Mouse (Mus musculus): ENCODE data around the gene Reps1.

Reps1 gene

GRCm38 (mm10) chr10:18055696-18056390, at the start of gene Reps1:
Reps1 (plus strand) TSS chr10:18055861.
- no peak for DNase-seq

GRCm38 (mm10) chr10:18006756-18007155, 48.9 kb upstream of the Reps1 start:
- DNase-seq: peak in 1 of 2 experiments; percentile 13

DNA sequence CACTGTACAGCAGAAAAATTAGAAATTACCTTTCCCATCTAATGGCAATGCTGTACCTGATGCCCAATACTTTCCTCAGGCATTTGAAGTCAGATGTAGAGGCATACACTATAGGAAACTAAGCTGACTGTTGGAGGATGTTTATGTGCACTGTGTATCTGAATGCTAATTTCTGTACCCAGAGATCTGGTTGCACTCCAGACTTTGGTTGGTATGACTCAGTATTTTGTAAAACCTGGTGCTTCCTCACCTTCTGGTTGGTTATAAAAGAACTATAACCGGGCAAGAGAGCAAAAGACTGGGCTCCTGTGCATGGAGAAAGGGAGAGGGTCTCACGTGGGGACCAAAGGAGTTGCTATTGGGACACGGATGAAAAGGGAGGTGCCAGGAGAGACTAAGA, 48.4 kb upstream of the Reps1 start:
- no peak for DNase-seq

DNA sequence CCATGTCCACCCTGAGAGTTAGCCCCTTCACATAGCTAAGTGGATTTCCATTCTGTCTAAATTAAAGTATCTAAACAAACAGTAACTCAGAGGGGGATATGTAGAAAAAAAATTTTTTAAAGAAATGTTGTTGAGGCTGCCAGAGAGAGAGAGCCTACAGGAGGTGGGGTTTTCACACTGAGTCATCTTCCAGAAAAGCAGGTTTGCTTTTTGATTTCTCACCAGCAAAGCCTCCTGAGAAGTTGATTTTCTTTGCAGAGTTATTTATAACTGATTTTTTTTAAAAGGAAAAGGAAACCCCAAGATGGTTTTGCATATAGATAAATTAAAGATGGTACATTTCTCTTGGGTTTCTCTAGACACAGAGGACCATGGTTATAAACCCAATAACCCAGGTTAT, 47.5 kb upstream of the Reps1 start:
- no peak for DNase-seq

DNA sequence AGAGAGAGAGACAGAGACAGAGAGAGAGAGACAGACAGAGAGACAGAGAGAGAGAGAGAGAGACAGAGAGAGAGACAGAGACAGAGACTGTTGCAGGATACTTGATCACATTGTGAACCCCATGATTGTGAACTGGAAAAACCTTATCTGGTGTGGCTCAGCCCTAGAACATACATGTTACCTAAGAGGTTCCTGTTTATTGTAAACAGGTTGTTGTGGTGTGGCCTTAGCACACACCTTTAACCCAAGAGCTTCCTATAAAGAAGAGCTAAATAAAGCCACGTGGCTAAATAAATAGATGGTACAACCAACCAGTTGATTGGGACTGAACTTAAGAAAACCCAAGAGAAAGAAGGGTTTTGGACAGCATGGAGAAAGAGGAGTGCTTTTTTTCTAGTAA, 45.9 kb upstream of the Reps1 start:
- no peak for DNase-seq

DNA sequence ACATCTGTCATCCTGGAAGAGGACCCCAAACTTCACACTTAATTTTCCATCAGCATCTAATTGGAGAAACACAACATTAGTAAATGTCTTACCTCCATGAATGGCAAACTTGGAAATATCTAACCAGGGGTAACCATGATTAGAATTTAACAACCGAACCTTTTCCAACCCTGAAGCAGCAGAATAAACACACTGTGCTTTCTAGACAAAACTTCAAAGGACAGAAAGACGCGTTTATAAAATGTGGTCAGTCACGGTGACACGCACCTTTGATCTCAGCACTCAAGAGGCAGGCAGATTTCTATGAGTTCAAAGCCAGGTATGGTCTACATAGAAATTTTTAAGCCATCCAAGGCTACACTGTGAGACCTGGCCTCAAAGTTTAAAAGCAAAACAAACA, 43.9 kb upstream of the Reps1 start:
- no peak for DNase-seq

- no peak for DNase-seq
Observed at GRCm38 (mm10) chr10:18020443-18020842, 35.2 kb upstream of the Reps1 start.

GRCm38 (mm10) chr10:18020846-18021245, 34.8 kb upstream of the Reps1 start:
- DNase-seq: no peak

GRCm38 (mm10) chr10:18021576-18022311, 33.9 kb upstream of the Reps1 start:
- no peak for DNase-seq

DNA sequence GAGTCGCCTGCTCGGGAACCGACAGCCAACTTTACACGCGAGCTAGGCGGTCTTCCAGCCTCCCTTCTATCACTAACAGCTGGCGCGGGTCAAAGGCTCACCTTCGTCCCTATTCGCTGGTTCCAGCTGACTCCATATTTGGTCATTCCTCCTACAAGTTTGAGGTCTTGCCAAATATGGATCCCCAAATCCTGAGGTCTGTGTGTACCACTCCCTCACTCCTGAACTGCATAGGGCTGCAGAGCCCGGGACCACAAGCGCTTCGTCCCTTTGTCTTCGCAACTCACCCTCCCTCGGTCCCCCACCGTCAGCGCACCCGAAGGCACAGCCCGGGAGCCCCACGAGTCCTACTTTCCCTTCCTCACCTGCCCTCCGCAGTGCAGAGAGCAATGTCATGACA, 33.3 kb upstream of the Reps1 start:
- DNase-seq: peak; percentile 84 to 87

DNA sequence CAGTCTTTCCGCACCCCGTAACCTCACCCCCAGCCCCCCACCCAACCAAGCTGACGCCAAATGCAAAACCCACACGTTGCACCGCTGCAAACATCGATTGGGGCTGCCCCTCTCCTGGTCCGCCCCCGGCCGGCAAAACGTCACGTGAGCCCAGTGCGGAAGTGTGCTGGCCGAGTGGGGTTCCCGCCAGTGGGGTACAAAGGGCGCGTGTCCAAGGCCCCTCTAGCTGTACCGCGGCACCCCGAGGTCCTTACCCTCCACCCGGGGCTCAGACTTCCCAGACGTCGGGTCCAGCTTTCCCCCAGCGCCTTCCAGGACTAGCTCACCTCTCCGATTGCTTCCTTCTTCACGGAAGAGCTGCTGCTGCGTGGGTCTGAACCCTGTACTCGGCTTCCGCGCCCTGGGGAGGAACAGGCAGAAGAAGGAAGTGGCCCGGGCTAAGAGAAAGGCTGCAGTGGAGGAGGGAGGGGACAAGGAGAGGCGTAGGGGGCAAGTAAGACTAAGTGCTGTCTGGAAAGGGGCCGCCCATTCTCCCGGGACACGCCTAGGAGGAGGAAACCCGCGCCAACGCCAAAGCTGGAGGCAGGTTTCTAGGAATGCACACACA, 32.8 kb upstream of the Reps1 start, which contains the start of gene Abracl:
TSS of gene Abracl (minus strand) at position 548 of the 607 bp plus-strand sequence.
- peak; percentile 83 to 84 for DNase-seq

- no peak for DNase-seq
Observed at GRCm38 (mm10) chr10:18034408-18034807, 21.3 kb upstream of the Reps1 start.

DNA sequence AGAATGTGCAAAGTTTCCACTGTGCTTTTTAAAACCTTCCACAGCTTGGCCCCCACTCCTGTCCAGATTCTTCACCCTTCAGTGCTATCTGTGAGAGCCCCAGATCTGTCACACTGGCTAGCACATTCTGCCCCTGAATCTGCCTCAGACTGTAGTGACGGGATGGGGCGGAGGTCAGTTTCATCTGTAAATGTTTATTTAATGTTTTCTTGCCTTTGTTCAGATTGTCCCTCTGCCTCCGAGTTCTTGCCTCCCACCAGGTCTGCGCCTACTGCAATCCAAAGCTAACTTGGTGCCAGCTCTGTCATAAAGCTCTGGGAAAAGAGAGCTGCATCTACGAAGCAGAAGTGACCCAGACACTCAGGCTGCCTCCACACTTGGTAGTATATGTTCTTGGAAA, 18.8 kb upstream of the Reps1 start:
- peak in 1 of 2 experiments; percentile 51 for DNase-seq

DNA sequence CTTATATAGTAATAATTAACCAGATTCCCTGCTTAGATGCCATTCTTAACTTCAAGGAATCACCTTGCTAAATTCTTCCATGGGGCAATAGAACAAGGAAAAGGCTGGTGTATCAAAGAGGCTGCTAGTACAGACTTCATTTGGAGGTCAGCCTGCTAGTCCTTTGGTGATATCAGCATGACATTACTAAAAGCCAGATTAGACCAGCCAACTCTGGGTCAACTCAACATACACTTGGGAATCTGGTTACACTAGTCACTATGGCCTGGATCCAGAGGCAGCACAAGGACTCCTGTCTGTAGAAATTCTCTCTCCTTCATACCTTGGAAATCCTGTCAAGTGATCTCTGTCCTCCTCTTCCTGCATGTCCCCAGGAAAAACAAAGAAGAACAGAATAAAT, 9.3 kb upstream of the Reps1 start:
- DNase-seq: peak in 1 of 2 experiments; percentile 28

GRCm38 (mm10) chr10:18047380-18048146, 8.1 kb upstream of the Reps1 start:
- DNase-seq: peak in 1 of 2 experiments; percentile 55

GRCm38 (mm10) chr10:18055009-18055695, 509 bp upstream of the Reps1 start:
- peak; percentile 84 to 90 for DNase-seq

GRCm38 (mm10) chr10:18056391-18056745, 707 bp downstream of the Reps1 start:
- no peak for DNase-seq

GRCm38 (mm10) chr10:18058681-18059338, 3.1 kb downstream of the Reps1 start:
- no peak for DNase-seq

GRCm38 (mm10) chr10:18059807-18060206, 4.1 kb downstream of the Reps1 start:
- no peak for DNase-seq

GRCm38 (mm10) chr10:18060778-18061177, 5.1 kb downstream of the Reps1 start:
- no peak for DNase-seq

- no peak for DNase-seq
Observed at GRCm38 (mm10) chr10:18061533-18061932, 5.9 kb downstream of the Reps1 start.
